Mouse (Mus musculus) heart, postnatal 0 days (tissue): Measurements from ENCODE around the gene Triap1. TPM values are rescaled to one million over a fixed set of nuclear protein-coding genes. Genes with fewer than 3 reads are reported as not detected.

Experiments used
- ATAC-seq: fragments of 200-750 bp; cut with Nextera tagmentation; 2 replicates; pipeline ENCODE4 v1.8.0; 2017; ENCODE audit warnings: low read depth, moderate number of reproducible peaks, moderate library complexity; ENCODE audit not compliant: insufficient read depth
- DNase-seq: peaks from one replicate; pipeline ENCODE4 v3.0.0-alpha.2; 2016; ENCODE audit warnings: low spot score
- H3K27ac ChIP-seq: fragments of 300-500 bp; sonication (generic); 2 replicates; pipeline ENCODE4 v1.5.1; 2014; ENCODE audit warnings: low read depth, mild to moderate bottlenecking
- H3K27me3 ChIP-seq: fragments of 300-500 bp; sonication (generic); 2 replicates; pipeline ENCODE4 v1.6.1; 2014; ENCODE audit warnings: low read length, mixed read lengths; ENCODE audit not compliant: control insufficient read depth, insufficient read depth
- H3K36me3 ChIP-seq: fragments of 300-500 bp; sonication (generic); replicated peaks from 2 replicates; pipeline ENCODE4 v1.6.1; 2014; ENCODE audit warnings: low read length, mixed read lengths; ENCODE audit not compliant: control insufficient read depth, insufficient read depth
- H3K4me1 ChIP-seq: fragments of 300-500 bp; sonication (generic); 2 replicates; pipeline ENCODE4 v1.6.1; 2014; ENCODE audit warnings: antibody characterized with exemption; ENCODE audit not compliant: control insufficient read depth, insufficient read depth
- H3K4me2 ChIP-seq: fragments of 300-500 bp; sonication (generic); 2 replicates; pipeline ENCODE4 v1.6.1; 2014; ENCODE audit warnings: low read depth, mild to moderate bottlenecking, low read length, moderate library complexity
- H3K4me3 ChIP-seq: fragments of 300-500 bp; sonication (generic); 2 replicates; pipeline ENCODE4 v1.5.1; 2014; ENCODE audit warnings: low read depth, low read length
- H3K9ac ChIP-seq: fragments of 300-500 bp; sonication (generic); replicated peaks from 2 replicates; pipeline ENCODE4 v1.6.1; 2014; ENCODE audit warnings: low read depth, low read length, mixed read lengths
- H3K9me3 ChIP-seq: fragments of 300-500 bp; sonication (generic); replicated peaks from 2 replicates; pipeline ENCODE4 v1.6.1; 2016; ENCODE audit warnings: low read length; ENCODE audit not compliant: control insufficient read depth
- CTCF ChIP-seq: IDR thresholded peaks from 2 replicates; pipeline ENCODE4 v1.5.1; 2016; ENCODE audit warnings: antibody characterized with exemption, control low read depth, low read depth
- EP300 ChIP-seq: IDR thresholded peaks from 2 replicates; pipeline ENCODE4 v1.6.1; 2016; ENCODE audit warnings: antibody characterized with exemption, low read depth
- WGBS: fragments of 180-500 bp; shearing (Covaris S2); extraction: QIAGEN DNeasy Blood & Tissue Kit; methylation state at CpG from one replicate; pipeline ENCODE4 v1.1.7; 2014; 5-methylcytosine and 5-hydroxymethylcytosine counted together
- polyA plus RNA-seq: library from polyadenylated mRNA; unstranded; fragments of >200 nt; fragmentation: Nextera tagmentation; extraction: Ambion mirVana; gene quantifications from 2 replicates; pipeline ENCODE4 v1.2.1, GENCODE M21; 2015
- total RNA-seq: library from RNA; depleted of rRNA; stranded (reverse); fragments of >200 nt; gene quantifications from 2 replicates; pipeline ENCODE4 v1.2.3, GENCODE M21; 2014; ENCODE audit warnings: low replicate concordance

The Triap1 gene
- total and polyA plus RNA-seq, 2 experiments from 2014 or later = 27.2 to 39.2 TPM

GRCm38 (mm10) chr5:115347564-115347963 lies 6.5 kb downstream of the Triap1 start:
- 2% methylated on average over 5 of the region's 5 CpGs for WGBS
- Histone ChIP-seq H3K36me3 (peaks cover 39% of the 10 kb centered on the region), H3K9me3 (no peaks in the 10 kb centered on the region), H3K4me1 (0 out of 2 replicates have a peak, but pooled peaks cover 6% of the 10 kb centered on the region), H3K9ac (peak overlapping the region; percentile 87), H3K27me3 (no peaks in the 10 kb centered on the region), H3K4me2 (peak overlapping the region; percentile 95), H3K4me3 (peak overlapping the region; percentile 89), H3K27ac (peak overlapping the region; percentile 52)
- no peak for TF ChIP-seq EP300
- peak; percentile 88 for TF ChIP-seq CTCF
- DNase-seq (peak; percentile 85), ATAC-seq (peak; percentile 47)

GRCm38 (mm10) chr5:115348546-115349224 lies 7.7 kb downstream of the Triap1 start, which contains the start of gene Cox6a1:
Cox6a1 (minus strand) TSS chr5:115348981.
- WGBS = under 1% methylated on average over 71 of the region's 74 CpGs
- peaks cover 28% of the 10 kb centered on the region for H3K36me3 ChIP-seq
- H3K4me2 ChIP-seq = peak within 1 kb of the TSS; percentile 95
- H3K27ac ChIP-seq = peak within 1 kb of the TSS; percentile 80
- H3K9ac ChIP-seq = peak within 1 kb of the TSS; percentile 87
- H3K4me1 ChIP-seq = 0 out of 2 replicates have a peak, but pooled peaks cover 6% of the 10 kb centered on the region
- ATAC-seq = peak; percentile 96
- no peaks in the 10 kb centered on the region for H3K27me3 ChIP-seq
- peak within 1 kb of the TSS; percentile 89 for H3K4me3 ChIP-seq
- no peaks in the 10 kb centered on the region for H3K9me3 ChIP-seq
- no peak for TF ChIP-seq CTCF
- no peak for TF ChIP-seq EP300
- peak; percentile 98 for DNase-seq

GRCm38 (mm10) chr5:115349225-115349555 lies 8.2 kb downstream of the Triap1 start:
- H3K4me3 ChIP-seq = peak overlapping the region; percentile 89
- no peaks in the 10 kb centered on the region for H3K9me3 ChIP-seq
- H3K4me1 ChIP-seq = 0 out of 2 replicates have a peak, but pooled peaks cover 6% of the 10 kb centered on the region
- under 1% methylated on average over 18 of the region's 18 CpGs for WGBS
- H3K27ac ChIP-seq = no peak overlapping the region
- ATAC-seq = peak; percentile 21
- peak overlapping the region; percentile 87; the same call in 1 of the 2 replicates for H3K9ac ChIP-seq
- peak overlapping the region; percentile 73 for H3K4me2 ChIP-seq
- peaks cover 23% of the 10 kb centered on the region for H3K36me3 ChIP-seq
- no peak for TF ChIP-seq CTCF
- TF ChIP-seq EP300 = no peak
- no peaks in the 10 kb centered on the region for H3K27me3 ChIP-seq
- no peak for DNase-seq

GRCm38 (mm10) chr5:115351348-115351747 lies 10.3 kb downstream of the Triap1 start:
- no peak overlapping the region for H3K4me2 ChIP-seq
- no peaks in the 10 kb centered on the region for H3K27me3 ChIP-seq
- ATAC-seq (no peak), DNase-seq (no peak)
- H3K36me3 ChIP-seq = peaks cover 3% of the 10 kb centered on the region; the same call in 1 of the 2 replicates
- WGBS = 76% methylated on average over 5 of the region's 5 CpGs
- TF ChIP-seq EP300 (no peak), CTCF (no peak)
- H3K9ac ChIP-seq = no peak overlapping the region
- H3K27ac ChIP-seq = no peak overlapping the region
- 0 out of 2 replicates have a peak, but pooled peaks cover 6% of the 10 kb centered on the region for H3K4me1 ChIP-seq
- H3K4me3 ChIP-seq = no peak overlapping the region
- H3K9me3 ChIP-seq = no peaks in the 10 kb centered on the region

- Histone ChIP-seq H3K9ac (no peak overlapping the region), H3K4me2 (no peak overlapping the region), H3K4me3 (no peak overlapping the region), H3K9me3 (no peaks in the 10 kb centered on the region), H3K27me3 (no peaks in the 10 kb centered on the region), H3K27ac (no peak overlapping the region), H3K4me1 (no peaks in the 10 kb centered on the region), H3K36me3 (no peaks in the 10 kb centered on the region)
- TF ChIP-seq EP300 (no peak), CTCF (no peak)
- no peak for DNase-seq
- WGBS = 48% methylated on average over 13 of the region's 13 CpGs
- no peak for ATAC-seq
These were observed 14.0 kb downstream of the Triap1 start for GRCm38 (mm10) chr5:115355070-115355469.

GRCm38 (mm10) chr5:115358872-115359271 lies 17.8 kb downstream of the Triap1 start:
- ATAC-seq (peak; percentile 76; the same call in 1 of the 2 replicates), DNase-seq (peak; percentile 75)
- Histone ChIP-seq H3K4me2 (no peak overlapping the region), H3K9ac (no peak overlapping the region), H3K4me3 (no peak overlapping the region), H3K4me1 (no peaks in the 10 kb centered on the region), H3K9me3 (no peaks in the 10 kb centered on the region), H3K27ac (no peak overlapping the region), H3K36me3 (no peaks in the 10 kb centered on the region), H3K27me3 (no peaks in the 10 kb centered on the region)
- TF ChIP-seq CTCF (peak; percentile 91), EP300 (no peak)
- 4% methylated on average over 12 of the region's 12 CpGs for WGBS
